Mouse (Mus musculus) adrenal gland, postnatal 14 days (tissue): ENCODE measurements at regions not wholly inside any gene's neighbourhood (a gene's known extent, or its start where the extent isn't known, plus 50 kb on each side); places are given as distances from the start of the nearest gene placed in this dataset.

Experiments
- DNase-seq: peaks from one replicate; pipeline ENCODE4 v3.0.0; 2021; ENCODE audit warnings: mixed read lengths

DNA sequence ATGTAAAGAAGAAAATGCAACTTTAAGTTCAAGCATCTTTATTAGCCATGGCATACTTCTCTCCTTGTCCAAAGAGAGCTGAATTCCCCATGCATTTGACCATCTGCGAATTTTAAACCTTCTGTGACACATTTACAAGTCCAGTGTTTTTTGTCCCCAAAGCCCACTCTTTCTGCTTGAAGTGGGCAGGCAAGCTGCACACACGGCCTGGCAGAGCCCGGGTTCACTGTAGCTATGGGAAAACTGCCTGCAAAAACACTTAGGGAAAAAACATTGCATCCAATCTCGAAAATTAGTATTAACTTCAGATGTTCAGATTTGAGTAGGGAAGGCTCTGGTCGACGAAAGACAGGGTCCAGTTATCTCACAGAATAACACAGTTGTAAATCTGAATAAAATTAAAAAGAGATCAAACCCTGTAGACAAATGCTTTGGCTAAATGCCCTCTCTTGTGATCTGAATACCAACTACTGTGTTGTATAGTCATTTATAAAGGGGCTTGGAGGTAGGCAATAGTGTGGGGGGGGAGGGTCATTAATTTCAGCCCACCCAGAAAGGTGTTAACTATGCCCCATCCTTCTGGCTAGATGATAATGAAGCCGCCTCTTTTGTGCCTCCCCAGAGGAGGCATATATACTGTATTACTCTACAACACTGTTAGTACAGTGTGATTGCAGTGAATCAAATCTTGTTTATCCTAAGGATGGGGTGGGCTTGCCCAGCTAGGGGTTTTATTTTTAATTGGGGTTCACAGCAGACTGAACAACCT, 793.7 kb downstream of the Nr2f2 start:
- no peak for DNase-seq

DNA sequence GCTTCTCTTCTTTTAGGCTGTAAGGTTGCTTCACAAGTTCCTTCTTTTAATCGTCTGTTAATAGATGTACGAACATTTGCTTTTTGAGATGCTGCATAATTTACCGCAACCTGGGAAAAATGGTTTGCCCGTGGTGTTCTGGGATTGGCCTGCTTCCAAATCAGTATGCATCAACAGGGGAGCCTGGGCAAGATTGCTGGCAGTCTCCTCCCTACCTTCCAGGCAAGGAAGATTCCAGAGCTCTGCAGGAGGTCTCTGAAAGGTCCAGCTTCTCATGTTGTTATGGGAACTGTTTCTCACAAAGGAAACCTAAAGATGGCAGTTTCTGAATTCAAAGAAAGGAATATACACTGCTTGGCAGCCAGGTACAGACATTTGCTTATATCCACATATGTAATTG, 799.6 kb downstream of the Nr2f2 start:
- no peak for DNase-seq

DNA sequence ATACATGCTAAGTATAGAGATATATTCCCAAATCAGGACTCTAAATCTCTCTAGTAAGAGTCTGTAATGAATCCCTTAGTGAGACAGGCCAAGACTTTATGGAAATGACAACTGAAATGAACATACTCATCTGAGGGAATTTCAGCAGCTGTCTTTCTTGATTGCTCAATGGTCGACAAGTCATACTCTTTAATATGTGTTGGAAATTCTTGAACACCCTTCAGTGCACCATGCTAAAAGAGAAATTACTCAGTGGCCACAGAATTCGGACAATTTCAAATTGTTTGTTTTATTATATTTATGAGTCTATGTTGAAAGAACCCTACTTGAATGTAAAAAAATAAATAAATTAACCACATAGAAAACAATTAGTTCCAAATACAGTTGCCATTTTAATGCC, 802.1 kb downstream of the Nr2f2 start:
- no peak for DNase-seq

DNA sequence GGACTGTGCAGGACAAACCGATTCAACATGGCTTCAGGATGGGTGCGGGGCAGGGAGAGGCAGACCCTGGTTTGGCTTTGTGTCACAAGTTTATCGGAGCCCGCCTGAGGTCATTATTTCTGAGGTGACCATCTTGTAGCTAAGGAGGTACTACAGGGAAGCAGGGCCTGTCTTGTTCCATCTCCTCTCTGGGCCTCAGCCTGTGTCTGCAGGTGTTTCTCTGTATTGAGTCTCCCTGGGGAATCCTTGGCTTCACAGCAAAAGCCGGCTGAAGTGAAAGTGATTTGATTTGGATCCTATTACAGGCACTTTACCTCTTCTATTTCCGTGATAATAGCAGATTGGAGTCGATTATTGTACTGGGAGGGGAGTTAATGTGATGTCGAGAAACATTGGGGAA, 805.7 kb upstream of the Arrdc4 start:
- DNase-seq = no peak

DNA sequence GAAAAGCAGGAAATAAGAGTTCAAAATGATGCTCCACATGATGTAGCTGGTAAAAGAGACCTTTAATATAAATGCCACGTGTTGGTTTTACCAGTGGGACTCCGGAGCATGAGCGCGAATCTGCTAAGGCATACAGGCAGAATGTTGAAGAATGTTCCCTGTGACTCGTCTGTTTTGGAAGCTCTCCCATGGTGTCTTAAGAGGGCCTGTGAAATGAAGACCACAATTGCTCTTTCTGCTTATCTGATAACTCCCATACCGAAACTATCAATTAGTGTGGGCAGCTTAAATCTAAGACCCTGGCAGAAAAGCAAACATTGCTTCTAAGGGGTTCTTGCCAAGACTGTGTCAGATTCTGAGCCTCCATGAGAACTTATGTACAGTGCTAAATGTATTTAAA, 804.9 kb upstream of the Arrdc4 start:
- DNase-seq = no peak

DNA sequence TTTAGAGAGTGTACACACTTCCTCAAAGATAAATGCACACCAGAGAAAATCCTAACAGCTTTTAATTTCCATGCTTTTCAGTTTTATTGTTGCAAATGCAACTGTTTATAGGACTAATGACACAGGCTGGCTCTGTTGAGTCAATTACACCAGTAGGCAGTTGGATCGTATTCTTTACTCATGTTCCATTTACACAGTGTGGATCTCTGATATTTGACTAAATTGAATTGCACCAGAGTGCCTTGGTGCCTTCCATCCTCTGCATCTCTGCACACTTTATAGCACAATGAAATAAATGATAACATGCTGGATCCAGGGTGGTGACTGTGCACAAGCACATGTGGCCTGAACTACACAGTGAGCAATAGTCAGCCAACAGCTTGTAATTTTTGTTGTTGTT, 787.0 kb upstream of the Arrdc4 start:
- DNase-seq = no peak

DNA sequence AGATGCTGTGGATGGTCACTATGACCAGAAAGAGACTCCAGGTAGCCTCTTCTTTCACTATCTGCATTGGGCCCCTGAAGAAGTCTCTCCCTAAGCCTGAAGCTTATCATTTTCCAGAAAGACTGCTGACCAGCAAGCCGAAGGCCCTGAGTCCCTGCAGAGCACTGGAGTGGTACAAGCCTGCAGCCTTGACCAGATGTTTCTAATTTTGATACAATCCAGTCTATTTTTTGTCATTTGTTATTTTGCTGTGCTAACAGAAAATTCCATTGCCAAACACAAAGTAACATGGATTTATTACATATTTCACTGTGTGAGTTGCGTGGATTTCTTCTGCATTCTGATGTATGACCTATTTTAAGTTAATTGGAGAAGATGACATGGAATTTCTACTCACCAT, 764.9 kb upstream of the Arrdc4 start:
- DNase-seq = no peak

DNA sequence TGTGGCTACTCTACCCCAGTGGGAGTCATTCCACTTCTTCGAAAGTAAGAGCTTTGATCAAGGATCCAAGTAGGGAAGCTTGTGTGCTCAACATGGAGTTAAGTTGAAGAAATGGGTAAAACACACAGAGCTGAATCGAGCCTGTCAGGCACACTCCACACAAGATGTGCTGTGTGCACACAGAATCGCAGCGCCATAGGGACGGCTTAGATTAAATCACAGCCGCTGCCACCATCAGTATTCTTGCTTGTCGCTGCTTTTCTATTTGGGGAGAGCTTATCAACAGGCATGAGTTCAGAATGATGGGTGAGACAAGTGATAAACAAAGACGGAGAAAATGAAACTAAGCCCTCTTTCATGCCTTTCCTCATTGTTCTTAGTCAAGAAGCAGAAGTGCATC, 761.3 kb upstream of the Arrdc4 start:
- DNase-seq = no peak

DNA sequence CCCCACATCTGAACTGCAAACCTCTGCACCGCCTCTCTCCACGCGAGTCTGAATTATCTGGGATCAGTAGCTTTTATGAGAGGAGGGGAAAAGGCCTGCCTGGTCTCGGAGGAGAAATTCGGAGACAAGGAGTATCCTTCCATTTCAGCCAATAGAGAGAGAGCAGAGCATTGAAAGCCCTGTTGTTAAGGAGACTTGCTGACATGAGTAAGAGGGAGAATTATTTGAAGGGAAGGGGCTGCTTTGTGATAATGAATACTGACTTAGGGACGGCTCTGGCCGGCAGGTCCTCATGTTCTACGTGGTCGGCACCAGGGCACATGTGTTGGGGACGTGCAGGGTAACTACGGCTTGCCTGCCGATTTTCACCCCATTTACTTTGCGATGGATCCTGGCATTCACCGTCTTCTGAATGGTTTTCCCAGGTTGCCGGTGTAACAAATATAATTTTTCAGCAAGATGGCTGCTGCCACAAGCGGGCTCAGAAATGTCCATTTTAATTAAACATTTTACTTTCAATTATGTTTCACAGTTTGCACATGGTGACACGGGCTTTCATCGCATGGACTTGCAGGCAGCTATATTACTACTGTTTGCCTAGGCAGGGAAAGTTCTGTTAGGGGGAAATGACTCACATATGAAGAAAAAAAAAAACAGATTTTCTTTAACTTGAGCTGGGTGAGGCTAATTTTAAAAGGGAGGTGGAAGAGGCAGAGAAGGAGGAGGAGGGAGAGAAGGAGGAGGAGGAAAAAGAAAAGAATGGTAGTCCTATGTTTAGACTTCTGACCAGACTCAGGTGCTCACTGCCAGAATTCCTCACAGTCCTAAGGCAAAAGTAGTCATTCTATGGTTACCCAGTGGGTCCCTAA, 744.3 kb upstream of the Arrdc4 start:
- no peak for DNase-seq

DNA sequence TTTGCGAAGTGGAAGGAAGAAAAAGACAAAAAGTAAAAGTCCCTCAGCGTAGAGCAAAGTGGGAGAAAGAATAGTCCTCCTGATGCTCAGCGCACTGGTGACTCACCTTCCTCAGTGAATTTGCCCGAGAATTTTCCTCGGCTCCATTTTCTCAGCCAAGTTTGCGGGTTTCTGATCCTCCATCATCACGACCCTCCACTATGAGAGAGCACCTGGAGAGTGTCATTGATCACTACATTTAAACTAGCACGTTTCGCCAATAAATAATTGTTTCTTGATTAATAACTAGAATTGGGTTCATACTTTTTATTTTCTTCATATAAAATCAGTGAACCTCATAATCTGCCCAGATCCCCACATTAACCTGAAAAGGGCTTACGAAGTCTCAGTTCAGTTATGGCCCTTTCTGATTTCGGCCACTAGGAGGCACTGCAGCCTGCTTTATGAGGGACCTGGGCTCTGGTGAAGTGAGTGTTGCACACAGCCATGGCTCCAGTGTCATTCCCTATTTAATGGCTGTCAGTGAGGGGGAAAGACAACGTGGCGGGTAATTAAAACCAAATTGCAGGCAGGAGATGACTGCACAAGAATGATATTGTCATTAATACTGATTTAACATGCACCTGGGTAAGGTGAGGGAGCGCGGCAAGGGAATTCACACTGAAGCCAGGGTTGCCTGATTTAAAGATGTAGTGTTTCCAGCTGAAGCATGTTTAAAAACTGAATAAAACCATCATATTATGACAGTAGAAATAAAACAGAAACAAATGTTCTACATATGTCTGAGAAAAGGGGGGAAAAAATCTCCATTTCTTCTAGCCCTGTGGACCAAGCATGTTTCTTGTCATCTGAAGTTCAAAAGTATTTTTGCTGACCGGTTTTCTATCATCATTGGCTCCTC, 741.8 kb upstream of the Arrdc4 start:
- peak; percentile 80 for DNase-seq

DNA sequence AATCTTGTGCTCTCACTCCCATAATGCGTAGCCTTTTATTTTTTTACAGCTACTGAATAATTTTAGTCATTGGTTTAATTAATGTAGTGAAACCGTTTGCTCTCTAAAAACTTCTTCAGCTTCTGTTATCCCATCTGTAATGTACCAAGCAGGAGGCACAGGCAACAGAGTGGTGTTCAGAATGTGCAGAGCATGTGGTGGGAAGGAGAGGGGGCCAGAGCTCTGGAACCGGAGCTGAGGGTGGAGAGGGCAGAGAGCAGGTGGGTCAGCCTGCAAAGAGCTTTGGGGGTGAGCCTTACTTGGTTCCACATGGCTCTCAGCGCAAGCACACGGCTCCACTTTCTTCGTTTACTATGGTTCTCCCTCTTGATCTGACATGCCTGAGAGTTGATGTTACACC, 739.6 kb upstream of the Arrdc4 start:
- no peak for DNase-seq

DNA sequence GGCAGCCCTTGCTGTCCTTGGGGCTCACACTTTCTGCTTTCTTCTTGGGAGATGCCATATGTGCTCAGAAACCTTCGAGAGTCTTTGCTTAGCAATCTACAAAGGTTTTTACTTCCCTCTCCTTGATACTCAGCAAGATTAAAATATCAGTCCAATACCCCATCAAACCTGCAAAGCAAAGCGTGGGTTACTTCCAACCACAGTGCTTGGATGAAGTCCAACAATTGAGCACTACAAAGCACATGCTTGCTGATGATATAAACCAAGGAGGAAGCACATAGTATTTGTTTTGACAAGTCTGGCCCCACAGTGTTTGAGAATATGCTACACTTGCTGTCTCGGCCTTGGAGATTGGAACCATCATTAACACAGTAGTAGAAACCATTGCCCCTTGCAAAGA, 738.1 kb upstream of the Arrdc4 start:
- DNase-seq = no peak

DNA sequence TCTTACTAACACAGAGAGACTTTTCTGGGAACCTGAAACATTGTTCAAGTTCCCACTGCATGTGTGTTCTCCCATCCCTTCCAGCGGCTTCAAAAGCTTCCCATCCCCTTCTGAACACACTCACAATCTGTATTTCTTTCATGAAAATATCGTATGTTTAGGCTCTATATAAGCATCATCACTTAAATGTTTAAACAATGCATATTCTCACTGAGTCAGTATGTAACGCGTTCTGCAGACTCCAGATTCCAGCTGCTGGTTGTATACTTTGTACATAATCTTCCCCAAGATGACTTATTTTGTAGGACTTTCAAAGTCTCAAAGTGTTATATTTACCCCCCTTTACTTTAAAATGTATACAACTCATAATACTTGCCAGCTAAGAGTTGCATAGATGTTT, 735.5 kb upstream of the Arrdc4 start:
- no peak for DNase-seq
